Mouse (Mus musculus) erythroblast, embryonic 14.5 days (primary cell): ENCODE data around the gene Stat6. TPM values are rescaled to one million over a fixed set of nuclear protein-coding genes. Genes with fewer than 3 reads are reported as not detected.

Source experiments
- H3K27me3 ChIP-seq: 2 replicates; pipeline ENCODE4 v1.6.1; 2012; ENCODE audit warnings: inconsistent platforms; ENCODE audit not compliant: control insufficient read depth
- H3K36me3 ChIP-seq: 2 replicates; pipeline ENCODE4 v1.6.1; 2012; ENCODE audit warnings: mild to moderate bottlenecking, inconsistent platforms; ENCODE audit not compliant: control insufficient read depth
- H3K4me1 ChIP-seq: 2 replicates; pipeline ENCODE4 v1.6.1; 2012; ENCODE audit warnings: inconsistent platforms; ENCODE audit not compliant: control insufficient read depth
- H3K4me3 ChIP-seq: replicated peaks from 2 replicates; pipeline ENCODE3; 2012; ENCODE audit warnings: moderate library complexity, mild to moderate bottlenecking, inconsistent platforms
- H3K9me3 ChIP-seq: 2 replicates; pipeline ENCODE4 v1.6.1; 2012; ENCODE audit warnings: low read length, inconsistent platforms, mixed read lengths; ENCODE audit not compliant: control insufficient read depth
- GATA1 ChIP-seq: IDR thresholded peaks from 2 replicates; pipeline ENCODE4 v1.6.1; 2012; ENCODE audit warnings: low read length, inconsistent platforms, mixed read lengths
- TAL1 ChIP-seq: IDR thresholded peaks from 3 replicates; pipeline ENCODE4 v1.6.1; 2012; ENCODE audit warnings: low read length, inconsistent platforms, mixed read lengths
- polyA plus RNA-seq: library from polyadenylated mRNA; stranded (reverse); fragments of >175 nt; gene quantifications from 2 replicates; pipeline ENCODE4 v1.2.3, GENCODE M21; 2012

Stat6 gene
- polyA plus RNA-seq, 1 experiment = 1.2 TPM

- H3K4me3 ChIP-seq = peak within 1 kb of the TSS; percentile 51
- H3K27me3 ChIP-seq = peaks cover 68% of the 10 kb centered on the region
These were observed 22.2 kb upstream of the Stat6 start, which contains the start of gene Lrp1 for GRCm38 (mm10) chr10:127620406-127621190. Lrp1 (minus strand) TSS chr10:127621148.

GRCm38 (mm10) chr10:127621191-127622056 is 21.4 kb upstream of the Stat6 start:
- H3K27me3 ChIP-seq = peaks cover 61% of the 10 kb centered on the region
- TF ChIP-seq GATA1 (no peak), TAL1 (no peak)
- H3K4me1 ChIP-seq = peaks cover 8% of the 10 kb centered on the region
- H3K36me3 ChIP-seq = no peaks in the 10 kb centered on the region
- peaks cover under 1% of the 10 kb centered on the region for H3K9me3 ChIP-seq
- peak overlapping the region; percentile 48 for H3K4me3 ChIP-seq

More at GRCm38 (mm10) chr10:127620406-127621190, 22.2 kb upstream of the Stat6 start, which contains the start of gene Lrp1:
- Histone ChIP-seq H3K9me3 (no peaks in the 10 kb centered on the region), H3K36me3 (no peaks in the 10 kb centered on the region), H3K4me1 (peaks cover 8% of the 10 kb centered on the region)
- TF ChIP-seq GATA1 (no peak), TAL1 (no peak)

GRCm38 (mm10) chr10:127622057-127622392 is 20.8 kb upstream of the Stat6 start:
- Histone ChIP-seq H3K4me1 (peaks cover 8% of the 10 kb centered on the region), H3K4me3 (peak overlapping the region; percentile 48), H3K36me3 (no peaks in the 10 kb centered on the region), H3K9me3 (peaks cover 6% of the 10 kb centered on the region), H3K27me3 (peaks cover 58% of the 10 kb centered on the region)
- TF ChIP-seq TAL1 = no peak
- no peak for TF ChIP-seq GATA1

GRCm38 (mm10) chr10:127622661-127623060 is 20.1 kb upstream of the Stat6 start:
- Histone ChIP-seq H3K9me3 (peaks cover 6% of the 10 kb centered on the region), H3K36me3 (no peaks in the 10 kb centered on the region), H3K4me1 (peaks cover 8% of the 10 kb centered on the region), H3K4me3 (no peak overlapping the region), H3K27me3 (peaks cover 52% of the 10 kb centered on the region)
- TF ChIP-seq TAL1 (no peak), GATA1 (no peak)

GRCm38 (mm10) chr10:127623439-127624216 is 19.2 kb upstream of the Stat6 start:
- Histone ChIP-seq H3K9me3 (peaks cover 6% of the 10 kb centered on the region), H3K27me3 (peaks cover 42% of the 10 kb centered on the region), H3K36me3 (no peaks in the 10 kb centered on the region), H3K4me3 (no peak overlapping the region), H3K4me1 (peaks cover 8% of the 10 kb centered on the region)
- TF ChIP-seq TAL1 = no peak

GRCm38 (mm10) chr10:127626433-127626832 is 16.4 kb upstream of the Stat6 start:
- H3K4me1 ChIP-seq = peaks cover 5% of the 10 kb centered on the region
- H3K36me3 ChIP-seq = no peaks in the 10 kb centered on the region
- H3K27me3 ChIP-seq = peaks cover 15% of the 10 kb centered on the region
- TF ChIP-seq TAL1 = no peak
- no peak for TF ChIP-seq GATA1
- H3K9me3 ChIP-seq = peaks cover 6% of the 10 kb centered on the region
- H3K4me3 ChIP-seq = no peak overlapping the region

GRCm38 (mm10) chr10:127631261-127632214 is 11.2 kb upstream of the Stat6 start:
- Histone ChIP-seq H3K9me3 (peaks cover 5% of the 10 kb centered on the region), H3K4me3 (no peak overlapping the region), H3K4me1 (no peaks in the 10 kb centered on the region), H3K36me3 (no peaks in the 10 kb centered on the region), H3K27me3 (no peaks in the 10 kb centered on the region)
- TF ChIP-seq TAL1 (no peak), GATA1 (no peak)
